Mouse (Mus musculus): ENCODE results near the gene Slc37a1. TPM values are rescaled to one million over a fixed set of nuclear protein-coding genes. Genes with fewer than 3 reads are reported as not detected.

The Slc37a1 gene
- polyA plus RNA-seq, 1 experiment from 2014 or later = 4.3 TPM

GRCm38 (mm10) chr17:31253951-31254350, 32.6 kb upstream of the Slc37a1 start:
- Histone ChIP-seq H3K4me1 (ENCODE audit: insufficient read depth) (no peaks in the 10 kb centered on the region), H3K4me3 (ENCODE audit: low read depth, low read length) (no peak overlapping the region), H3K9me3 (ENCODE audit: low read length) (no peaks in the 10 kb centered on the region), H3K4me2 (ENCODE audit: low read depth, low read length) (no peak overlapping the region), H3K27me3 (ENCODE audit: insufficient read depth, low read length) (peaks cover 3% of the 10 kb centered on the region; the same call in 1 of the 2 replicates), H3K27ac (ENCODE audit: low read depth) (no peak overlapping the region), H3K36me3 (replicated peaks; ENCODE audit: insufficient read depth, low read length) (no peaks in the 10 kb centered on the region), H3K9ac (replicated peaks) (no peak overlapping the region)
- ATAC-seq = no peak
- WGBS (ENCODE audit: insufficient replicate concordance) = 64% methylated on average over 5 of the region's 5 CpGs
- no peak for TF ChIP-seq EP300 (IDR thresholded peaks at IDR 0.05; ENCODE audit: low read depth)
- no peak for TF ChIP-seq CTCF (IDR thresholded peaks at IDR 0.05; ENCODE audit: low read depth)
- DNase-seq = no peak

GRCm38 (mm10) chr17:31254463-31254931, 32.1 kb upstream of the Slc37a1 start:
- H3K36me3 ChIP-seq (replicated peaks; ENCODE audit: insufficient read depth, low read length) = no peaks in the 10 kb centered on the region
- peak overlapping the region; percentile 29; the same call in 1 of the 2 replicates for H3K27ac ChIP-seq (ENCODE audit: low read depth)
- H3K4me3 ChIP-seq (ENCODE audit: low read depth, low read length) = no peak overlapping the region
- peak; percentile 74 for DNase-seq
- ATAC-seq = peak; percentile 77
- no peaks in the 10 kb centered on the region for H3K9me3 ChIP-seq (ENCODE audit: low read length)
- peaks cover 3% of the 10 kb centered on the region; the same call in 1 of the 2 replicates for H3K27me3 ChIP-seq (ENCODE audit: insufficient read depth, low read length)
- no peak for TF ChIP-seq EP300 (IDR thresholded peaks at IDR 0.05; ENCODE audit: low read depth)
- peak; percentile 89 for TF ChIP-seq CTCF (IDR thresholded peaks at IDR 0.05; ENCODE audit: low read depth)
- H3K9ac ChIP-seq (replicated peaks) = no peak overlapping the region
- no peak overlapping the region for H3K4me2 ChIP-seq (ENCODE audit: low read depth, low read length)
- H3K4me1 ChIP-seq (ENCODE audit: insufficient read depth) = no peaks in the 10 kb centered on the region
- 17% methylated on average over 9 of the region's 9 CpGs for WGBS (ENCODE audit: insufficient replicate concordance)

- H3K27me3 ChIP-seq (ENCODE audit: insufficient read depth, low read length) = peaks cover 3% of the 10 kb centered on the region; the same call in 1 of the 2 replicates
- peaks cover 6% of the 10 kb centered on the region; the same call in 1 of the 2 replicates for H3K4me1 ChIP-seq (ENCODE audit: insufficient read depth)
- H3K4me3 ChIP-seq (ENCODE audit: low read depth, low read length) = no peak overlapping the region
- WGBS (ENCODE audit: insufficient replicate concordance) = 50% methylated on average over 1 of the region's 1 CpGs
- H3K9me3 ChIP-seq (ENCODE audit: low read length) = no peaks in the 10 kb centered on the region
- no peak overlapping the region for H3K27ac ChIP-seq (ENCODE audit: low read depth)
- H3K4me2 ChIP-seq (ENCODE audit: low read depth, low read length) = no peak overlapping the region
- TF ChIP-seq CTCF (IDR thresholded peaks at IDR 0.05; ENCODE audit: low read depth) (peak; percentile 29), EP300 (IDR thresholded peaks at IDR 0.05; ENCODE audit: low read depth) (no peak)
- DNase-seq = no peak
- ATAC-seq = no peak
- H3K36me3 ChIP-seq (replicated peaks; ENCODE audit: insufficient read depth, low read length) = no peaks in the 10 kb centered on the region
- H3K9ac ChIP-seq (replicated peaks) = no peak overlapping the region
Observed at GRCm38 (mm10) chr17:31257149-31257548, 29.4 kb upstream of the Slc37a1 start.

- no peak overlapping the region for H3K4me3 ChIP-seq (ENCODE audit: low read depth, low read length)
- ATAC-seq (no peak), DNase-seq (no peak)
- peaks cover 11% of the 10 kb centered on the region; the same call in 1 of the 2 replicates for H3K4me1 ChIP-seq (ENCODE audit: insufficient read depth)
- no peak for TF ChIP-seq CTCF (IDR thresholded peaks at IDR 0.05; ENCODE audit: low read depth)
- TF ChIP-seq EP300 (IDR thresholded peaks at IDR 0.05; ENCODE audit: low read depth) = no peak
- no peak overlapping the region for H3K9ac ChIP-seq (replicated peaks)
- no peak overlapping the region for H3K27ac ChIP-seq (ENCODE audit: low read depth)
- WGBS (ENCODE audit: insufficient replicate concordance) = 81% methylated on average over 12 of the region's 12 CpGs
- no peak overlapping the region for H3K4me2 ChIP-seq (ENCODE audit: low read depth, low read length)
- no peaks in the 10 kb centered on the region for H3K36me3 ChIP-seq (replicated peaks; ENCODE audit: insufficient read depth, low read length)
- H3K9me3 ChIP-seq (ENCODE audit: low read length) = no peaks in the 10 kb centered on the region
- peaks cover 3% of the 10 kb centered on the region; the same call in 1 of the 2 replicates for H3K27me3 ChIP-seq (ENCODE audit: insufficient read depth, low read length)
Observed at GRCm38 (mm10) chr17:31257898-31258297, 28.7 kb upstream of the Slc37a1 start.

- Histone ChIP-seq H3K4me2 (ENCODE audit: low read depth, low read length) (no peak overlapping the region), H3K27ac (ENCODE audit: low read depth) (no peak overlapping the region), H3K36me3 (replicated peaks; ENCODE audit: insufficient read depth, low read length) (no peaks in the 10 kb centered on the region), H3K4me3 (ENCODE audit: low read depth, low read length) (no peak overlapping the region), H3K4me1 (ENCODE audit: insufficient read depth) (peaks cover 11% of the 10 kb centered on the region; the same call in 1 of the 2 replicates), H3K9ac (replicated peaks) (no peak overlapping the region), H3K27me3 (ENCODE audit: insufficient read depth, low read length) (peaks cover 3% of the 10 kb centered on the region; the same call in 1 of the 2 replicates), H3K9me3 (ENCODE audit: low read length) (no peaks in the 10 kb centered on the region)
- ATAC-seq (no peak), DNase-seq (no peak)
- WGBS (ENCODE audit: insufficient replicate concordance) = 85% methylated on average over 9 of the region's 9 CpGs
- TF ChIP-seq CTCF (IDR thresholded peaks at IDR 0.05; ENCODE audit: low read depth) (no peak), EP300 (IDR thresholded peaks at IDR 0.05; ENCODE audit: low read depth) (no peak)
Observed at GRCm38 (mm10) chr17:31258310-31258865, 28.2 kb upstream of the Slc37a1 start.

- Histone ChIP-seq H3K36me3 (replicated peaks; ENCODE audit: insufficient read depth, low read length) (no peaks in the 10 kb centered on the region), H3K4me3 (ENCODE audit: low read depth, low read length) (no peak overlapping the region), H3K27ac (ENCODE audit: low read depth) (no peak overlapping the region), H3K9me3 (ENCODE audit: low read length) (no peaks in the 10 kb centered on the region), H3K4me1 (ENCODE audit: insufficient read depth) (peaks cover 11% of the 10 kb centered on the region; the same call in 1 of the 2 replicates), H3K4me2 (ENCODE audit: low read depth, low read length) (no peak overlapping the region), H3K27me3 (ENCODE audit: insufficient read depth, low read length) (no peaks in the 10 kb centered on the region), H3K9ac (replicated peaks) (no peak overlapping the region)
- ATAC-seq = no peak
- WGBS (ENCODE audit: insufficient replicate concordance) = 68% methylated on average over 4 of the region's 4 CpGs
- peak; percentile 36 for DNase-seq
- TF ChIP-seq CTCF (IDR thresholded peaks at IDR 0.05; ENCODE audit: low read depth) (no peak), EP300 (IDR thresholded peaks at IDR 0.05; ENCODE audit: low read depth) (no peak)
Observed at GRCm38 (mm10) chr17:31259145-31259544, 27.4 kb upstream of the Slc37a1 start.

Data from liver, postnatal 0 days (tissue).